Mouse (Mus musculus): Measurements from ENCODE around the gene Tex9.

Gene Tex9

GRCm38 (mm10) chr9:72492194-72492565 is at the start of gene Tex9:
Gene Tex9 (minus strand): TSS chr9:72492212.
- DNase-seq (ENCODE audit: low spot score in 2 of 2): no peak

- no peak for DNase-seq (ENCODE audit: low spot score in 2 of 2)
These were observed 45.1 kb upstream of the Tex9 start for GRCm38 (mm10) chr9:72537086-72537485.

- no peak for DNase-seq (ENCODE audit: low spot score in 2 of 2)
These were observed 43.4 kb upstream of the Tex9 start for GRCm38 (mm10) chr9:72535394-72535793.

- DNase-seq (ENCODE audit: low spot score in 2 of 2): no peak
These were observed 43.0 kb upstream of the Tex9 start for GRCm38 (mm10) chr9:72534985-72535384.

GRCm38 (mm10) chr9:72533089-72533415 is 41.0 kb upstream of the Tex9 start:
- no peak for DNase-seq (ENCODE audit: low spot score in 2 of 2)

- peak; percentile 22 to 38 for DNase-seq (ENCODE audit: low spot score in 2 of 2)
These were observed 40.5 kb upstream of the Tex9 start for GRCm38 (mm10) chr9:72532381-72533088.

- peak; percentile 55 to 68 for DNase-seq (ENCODE audit: low spot score in 2 of 2)
These were observed 40.0 kb upstream of the Tex9 start, which contains the start of gene Rfx7 for GRCm38 (mm10) chr9:72531996-72532380. Gene Rfx7 (plus strand): TSS chr9:72532240.

- DNase-seq (ENCODE audit: low spot score in 2 of 2): peak; percentile 77 to 82
These were observed 39.4 kb upstream of the Tex9 start for GRCm38 (mm10) chr9:72531291-72531995.

GRCm38 (mm10) chr9:72530824-72531223 is 38.8 kb upstream of the Tex9 start:
- no peak for DNase-seq (ENCODE audit: low spot score in 2 of 2)

GRCm38 (mm10) chr9:72530237-72530636 is 38.2 kb upstream of the Tex9 start:
- peak; percentile 66 to 69 for DNase-seq (ENCODE audit: low spot score in 2 of 2)

- no peak for DNase-seq (ENCODE audit: low spot score in 2 of 2)
These were observed 34.1 kb upstream of the Tex9 start for GRCm38 (mm10) chr9:72526091-72526490.

- DNase-seq (ENCODE audit: low spot score in 2 of 2): peak in 1 of 2 experiments; percentile 47
These were observed 28.8 kb upstream of the Tex9 start for GRCm38 (mm10) chr9:72520849-72521248.

- DNase-seq (ENCODE audit: low spot score in 2 of 2): no peak
These were observed 27.2 kb upstream of the Tex9 start for GRCm38 (mm10) chr9:72519246-72519645.

GRCm38 (mm10) chr9:72515366-72515765 is 23.4 kb upstream of the Tex9 start:
- no peak for DNase-seq (ENCODE audit: low spot score in 2 of 2)

GRCm38 (mm10) chr9:72512229-72512981 is 20.4 kb upstream of the Tex9 start:
- DNase-seq (ENCODE audit: low spot score in 2 of 2): no peak

- no peak for DNase-seq (ENCODE audit: low spot score in 2 of 2)
These were observed 5.2 kb upstream of the Tex9 start for GRCm38 (mm10) chr9:72497171-72497570.

GRCm38 (mm10) chr9:72496691-72497090 is 4.7 kb upstream of the Tex9 start:
- DNase-seq (ENCODE audit: low spot score in 2 of 2): no peak

GRCm38 (mm10) chr9:72493984-72494685 is 2.1 kb upstream of the Tex9 start:
- no peak for DNase-seq (ENCODE audit: low spot score in 2 of 2)

- no peak for DNase-seq (ENCODE audit: low spot score in 2 of 2)
These were observed 1.5 kb upstream of the Tex9 start for GRCm38 (mm10) chr9:72493465-72493864.

- peak; percentile 79 to 80 for DNase-seq (ENCODE audit: low spot score in 2 of 2)
These were observed 336 bp downstream of the Tex9 start for GRCm38 (mm10) chr9:72491559-72492193.

GRCm38 (mm10) chr9:72489131-72489530 is 2.9 kb downstream of the Tex9 start:
- no peak for DNase-seq (ENCODE audit: low spot score in 2 of 2)

GRCm38 (mm10) chr9:72488523-72488922 is 3.5 kb downstream of the Tex9 start:
- DNase-seq (ENCODE audit: low spot score in 2 of 2): no peak
